Mouse (Mus musculus): ENCODE data around the gene Tnrc18. TPM values are rescaled to one million over a fixed set of nuclear protein-coding genes. Genes with fewer than 3 reads are reported as not detected.
A peak's percentile ranks its signal among the peaks of the same experiment; 100 is the strongest.

Tnrc18 gene
- polyA plus RNA-seq, 1 experiment from 2014 or later = 64.1 TPM

DNA sequence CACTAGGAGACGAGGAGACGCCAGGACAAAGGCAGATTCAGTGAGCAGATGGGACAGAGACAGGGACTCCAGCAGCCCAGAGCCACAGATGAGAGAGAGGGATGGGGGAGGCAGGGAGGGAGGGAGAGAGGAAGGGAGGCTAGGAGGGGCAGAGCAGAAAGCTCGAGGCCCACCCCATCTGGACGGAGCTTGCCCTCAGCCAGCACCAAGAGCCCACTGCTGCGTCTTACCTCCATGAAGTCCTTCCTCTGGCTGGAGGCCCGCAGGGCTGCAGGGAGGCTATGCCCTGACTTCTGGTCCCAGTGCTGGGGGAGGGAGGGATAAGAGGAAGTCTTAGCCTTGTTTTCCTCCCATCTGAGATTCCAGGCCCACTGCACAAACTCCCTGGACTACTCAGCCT is 90.7 kb downstream of the Tnrc18 start:
- no peak overlapping the region for H3K4me2 ChIP-seq (replicated peaks)
- 86% methylated on average over 6 of the region's 6 CpGs for WGBS
- no peaks in the 10 kb centered on the region for H3K9me3 ChIP-seq
- H3K4me1 ChIP-seq = no peaks in the 10 kb centered on the region
- no peak for ATAC-seq (ENCODE audit: low FRiP score, low read depth)
- no peaks in the 10 kb centered on the region for H3K27me3 ChIP-seq
- H3K27ac ChIP-seq (replicated peaks) = no peak overlapping the region; the same call in 1 of the 2 replicates
- no peak overlapping the region for H3K9ac ChIP-seq (replicated peaks)
- peaks cover 70% of the 10 kb centered on the region for H3K36me3 ChIP-seq
- no peak overlapping the region for H3K4me3 ChIP-seq

DNA sequence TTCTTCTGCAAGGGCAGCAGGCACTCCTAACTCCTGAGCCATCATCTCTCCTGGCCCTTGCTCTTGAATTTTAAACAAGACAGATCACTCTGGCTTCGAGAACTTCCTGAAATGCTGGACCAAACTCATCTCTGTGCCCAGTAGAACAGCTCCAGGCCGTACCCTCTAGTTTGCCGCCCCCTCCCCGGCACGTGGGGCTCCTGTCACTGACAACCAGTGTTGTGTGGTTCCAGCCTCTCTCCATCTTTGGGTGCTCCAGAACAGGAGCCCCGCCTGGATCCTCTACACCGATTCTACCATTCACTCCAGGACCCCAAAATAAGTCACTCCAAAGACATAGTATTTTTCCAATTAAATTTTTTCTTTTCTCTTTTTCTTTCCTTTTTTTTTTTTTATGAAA is 93.2 kb downstream of the Tnrc18 start:
- Histone ChIP-seq H3K4me1 (no peaks in the 10 kb centered on the region), H3K4me2 (replicated peaks) (no peak overlapping the region), H3K4me3 (no peak overlapping the region), H3K27me3 (no peaks in the 10 kb centered on the region), H3K9me3 (no peaks in the 10 kb centered on the region), H3K9ac (replicated peaks) (no peak overlapping the region), H3K27ac (replicated peaks) (no peak overlapping the region), H3K36me3 (peaks cover 64% of the 10 kb centered on the region)
- no peak for ATAC-seq (ENCODE audit: low FRiP score, low read depth)
- WGBS = 88% methylated on average over 7 of the region's 7 CpGs

DNA sequence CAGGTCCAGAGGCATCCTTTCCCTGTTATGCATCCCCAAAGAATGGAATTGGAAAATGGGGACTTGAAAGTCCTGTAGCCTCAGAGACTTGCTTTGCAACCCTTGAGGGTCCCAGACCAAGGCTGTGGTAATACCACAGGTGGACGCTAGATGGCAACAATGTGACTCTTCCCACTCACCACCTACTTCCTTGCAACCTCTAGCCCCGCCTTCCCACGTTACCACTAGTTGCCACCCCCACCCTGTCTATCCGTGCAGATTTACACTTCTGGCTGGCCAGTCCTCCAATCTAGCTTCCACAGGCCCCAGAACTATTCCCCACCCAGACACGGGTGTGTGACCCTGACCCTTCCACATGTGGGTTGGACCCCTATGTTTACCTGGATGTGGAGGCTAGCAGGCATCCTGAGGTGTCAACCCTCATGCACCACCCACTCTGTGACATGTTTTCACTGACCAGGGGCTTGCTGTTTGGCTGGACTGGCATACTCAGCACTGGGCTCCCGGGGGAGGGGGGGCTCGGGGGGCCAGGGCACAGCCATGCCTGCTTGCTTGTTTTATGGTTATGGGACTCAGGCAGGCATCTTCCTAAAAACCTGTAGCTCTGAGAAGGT is 93.8 kb downstream of the Tnrc18 start:
- H3K27ac ChIP-seq (replicated peaks) = no peak overlapping the region
- H3K27me3 ChIP-seq = no peaks in the 10 kb centered on the region
- H3K9ac ChIP-seq (replicated peaks) = no peak overlapping the region
- WGBS = 18% methylated on average over 7 of the region's 7 CpGs
- no peaks in the 10 kb centered on the region for H3K9me3 ChIP-seq
- peak; percentile 62 for ATAC-seq (ENCODE audit: low FRiP score, low read depth)
- peaks cover 64% of the 10 kb centered on the region for H3K36me3 ChIP-seq
- H3K4me1 ChIP-seq = no peaks in the 10 kb centered on the region
- H3K4me2 ChIP-seq (replicated peaks) = no peak overlapping the region
- H3K4me3 ChIP-seq = no peak overlapping the region

DNA sequence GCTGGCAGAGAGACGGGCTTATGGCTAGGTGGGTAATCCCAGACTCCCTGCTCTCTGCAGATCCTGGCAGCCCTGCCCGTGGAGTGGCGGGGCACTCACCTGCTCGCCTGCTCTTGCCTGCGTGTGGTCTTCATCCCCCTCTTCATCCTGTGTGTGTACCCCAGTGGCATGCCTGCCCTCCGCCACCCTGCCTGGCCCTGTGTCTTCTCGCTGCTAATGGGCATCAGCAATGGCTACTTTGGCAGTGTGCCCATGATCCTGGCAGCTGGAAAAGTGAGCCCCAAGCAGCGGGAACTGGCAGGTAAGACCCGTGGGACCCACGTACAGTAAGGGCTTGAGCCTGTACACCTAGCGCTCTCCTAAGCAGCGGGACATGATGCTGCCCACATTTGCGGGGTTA is 97.6 kb downstream of the Tnrc18 start:
- H3K27me3 ChIP-seq = no peaks in the 10 kb centered on the region
- H3K27ac ChIP-seq (replicated peaks) = no peak overlapping the region
- H3K9ac ChIP-seq (replicated peaks) = no peak overlapping the region
- H3K9me3 ChIP-seq = no peaks in the 10 kb centered on the region
- no peak for ATAC-seq (ENCODE audit: low FRiP score, low read depth)
- H3K4me3 ChIP-seq = no peak overlapping the region
- WGBS = 87% methylated on average over 13 of the region's 13 CpGs
- H3K4me1 ChIP-seq = no peaks in the 10 kb centered on the region
- peaks cover 35% of the 10 kb centered on the region for H3K36me3 ChIP-seq
- H3K4me2 ChIP-seq (replicated peaks) = no peak overlapping the region

DNA sequence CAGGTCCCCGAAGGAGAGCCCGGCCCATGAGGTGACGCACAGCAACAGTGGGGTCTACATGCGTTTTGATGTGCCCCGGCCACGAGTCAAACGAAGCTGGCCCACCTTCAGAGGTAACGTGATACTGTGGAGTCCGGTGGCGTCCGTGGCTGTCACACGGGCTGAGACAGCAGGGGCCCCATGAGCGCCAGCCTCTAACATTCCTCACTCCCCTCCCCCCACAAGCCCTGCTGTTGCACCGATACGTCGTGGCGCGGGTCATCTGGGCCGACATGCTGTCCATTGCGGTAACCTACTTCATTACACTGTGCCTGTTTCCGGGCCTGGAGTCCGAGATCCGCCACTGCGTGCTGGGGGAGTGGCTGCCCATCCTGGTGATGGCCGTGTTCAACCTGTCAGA is 99.0 kb downstream of the Tnrc18 start:
- no peaks in the 10 kb centered on the region for H3K4me1 ChIP-seq
- no peak overlapping the region for H3K27ac ChIP-seq (replicated peaks)
- no peak overlapping the region for H3K4me2 ChIP-seq (replicated peaks)
- ATAC-seq (ENCODE audit: low FRiP score, low read depth) = no peak
- H3K36me3 ChIP-seq = peaks cover 49% of the 10 kb centered on the region
- no peaks in the 10 kb centered on the region for H3K9me3 ChIP-seq
- H3K9ac ChIP-seq (replicated peaks) = no peak overlapping the region
- 72% methylated on average over 24 of the region's 25 CpGs for WGBS
- no peaks in the 10 kb centered on the region for H3K27me3 ChIP-seq
- H3K4me3 ChIP-seq = no peak overlapping the region

DNA sequence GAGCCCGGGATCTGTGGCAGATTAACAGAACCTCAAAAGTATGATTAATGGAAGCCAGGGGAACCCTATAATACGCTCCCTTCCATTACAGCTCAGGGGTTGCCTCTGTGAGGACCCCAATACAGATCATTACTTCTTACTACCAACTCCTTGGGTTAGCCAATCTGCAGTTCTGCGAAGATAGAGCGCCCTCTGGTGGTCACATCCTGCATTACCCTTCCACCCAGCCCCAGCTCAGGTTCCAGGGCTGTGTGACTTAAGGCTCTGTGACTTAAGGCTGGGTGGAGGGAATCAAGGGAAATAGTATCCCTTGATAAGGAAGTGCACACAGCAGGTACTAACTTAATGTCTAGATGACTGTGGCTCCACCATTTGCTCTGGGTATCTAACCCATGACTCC is 99.4 kb downstream of the Tnrc18 start:
- H3K4me2 ChIP-seq (replicated peaks) = no peak overlapping the region
- H3K4me3 ChIP-seq = no peak overlapping the region
- no peaks in the 10 kb centered on the region for H3K4me1 ChIP-seq
- no peaks in the 10 kb centered on the region for H3K9me3 ChIP-seq
- WGBS = 26% methylated on average over 4 of the region's 4 CpGs
- ATAC-seq (ENCODE audit: low FRiP score, low read depth) = 0 out of 2 replicates have a peak, but pooled peaks have one; percentile 27
- H3K27ac ChIP-seq (replicated peaks) = no peak overlapping the region
- H3K27me3 ChIP-seq = no peaks in the 10 kb centered on the region
- no peak overlapping the region for H3K9ac ChIP-seq (replicated peaks)
- H3K36me3 ChIP-seq = peaks cover 49% of the 10 kb centered on the region

DNA sequence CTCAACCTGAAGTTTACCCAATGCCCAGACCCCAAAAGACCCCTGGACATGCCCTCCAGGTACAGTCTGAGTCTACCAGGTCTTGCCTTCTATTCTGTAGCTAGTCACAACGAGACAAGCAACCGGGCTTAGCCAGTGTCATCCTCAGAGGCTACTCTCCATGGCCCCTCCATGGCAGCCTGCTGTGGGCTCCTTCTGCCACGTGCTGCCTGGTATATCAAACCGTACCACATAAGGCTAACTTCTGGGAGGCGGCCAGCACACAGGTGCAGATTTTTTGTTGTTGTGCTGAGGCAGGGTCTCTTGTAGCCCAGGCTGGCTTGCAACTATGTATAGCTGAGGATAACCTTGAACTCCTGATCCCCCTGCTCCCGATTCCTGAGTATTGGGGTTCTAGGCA is 101.4 kb downstream of the Tnrc18 start:
- no peak for ATAC-seq (ENCODE audit: low FRiP score, low read depth)
- 84% methylated on average over 6 of the region's 6 CpGs for WGBS
- H3K36me3 ChIP-seq = peaks cover 57% of the 10 kb centered on the region
- H3K9ac ChIP-seq (replicated peaks) = no peak overlapping the region
- peaks cover 5% of the 10 kb centered on the region; the same call in 1 of the 2 replicates for H3K9me3 ChIP-seq
- H3K4me3 ChIP-seq = no peak overlapping the region
- no peaks in the 10 kb centered on the region for H3K4me1 ChIP-seq
- H3K27ac ChIP-seq (replicated peaks) = no peak overlapping the region
- no peaks in the 10 kb centered on the region for H3K27me3 ChIP-seq
- no peak overlapping the region for H3K4me2 ChIP-seq (replicated peaks)

DNA sequence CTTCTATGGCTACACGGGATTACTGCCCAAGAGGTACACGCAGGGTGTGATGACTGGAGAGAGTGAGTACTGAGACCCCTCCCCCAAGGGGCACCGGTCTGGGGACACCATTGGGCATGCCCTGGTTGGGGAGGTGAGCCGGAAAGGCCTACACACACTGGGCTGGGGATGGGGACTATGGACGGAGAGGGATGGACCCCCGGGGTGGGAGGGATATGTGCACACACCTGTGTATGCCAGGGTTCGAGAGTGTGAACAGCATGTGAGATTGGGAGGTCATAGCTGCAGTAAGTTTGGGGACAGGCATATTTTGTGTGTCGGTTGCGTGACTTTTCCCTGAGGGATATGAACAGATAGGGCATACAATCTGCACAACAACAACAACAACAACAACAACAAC is 102.4 kb downstream of the Tnrc18 start:
- H3K36me3 ChIP-seq = peaks cover 61% of the 10 kb centered on the region
- peaks cover 5% of the 10 kb centered on the region; the same call in 1 of the 2 replicates for H3K9me3 ChIP-seq
- no peak overlapping the region for H3K9ac ChIP-seq (replicated peaks)
- H3K27me3 ChIP-seq = no peaks in the 10 kb centered on the region
- no peak overlapping the region for H3K27ac ChIP-seq (replicated peaks)
- no peak overlapping the region for H3K4me3 ChIP-seq
- WGBS = 88% methylated on average over 9 of the region's 9 CpGs
- ATAC-seq (ENCODE audit: low FRiP score, low read depth) = no peak
- no peaks in the 10 kb centered on the region for H3K4me1 ChIP-seq
- no peak overlapping the region for H3K4me2 ChIP-seq (replicated peaks)

DNA sequence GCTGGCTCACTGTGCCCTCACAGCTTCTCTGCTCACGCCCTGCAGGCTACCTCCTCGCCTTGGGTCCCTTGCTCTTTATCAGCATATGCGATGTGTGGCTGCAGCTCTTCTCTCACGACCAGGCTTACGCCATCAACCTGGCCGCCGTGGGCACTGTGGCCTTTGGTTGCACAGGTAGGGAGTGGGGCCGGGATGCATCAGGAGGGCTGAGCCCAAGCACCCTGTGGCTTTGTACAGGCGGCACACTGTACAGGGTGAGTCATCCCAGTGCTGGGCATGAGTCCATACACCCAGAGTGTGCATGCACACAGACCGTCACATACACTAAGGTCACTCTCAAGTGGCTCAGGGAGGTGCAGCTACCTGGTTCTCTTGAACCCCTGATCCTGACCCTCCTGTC is 103.5 kb downstream of the Tnrc18 start:
- no peak overlapping the region for H3K9ac ChIP-seq (replicated peaks)
- peaks cover 5% of the 10 kb centered on the region; the same call in 1 of the 2 replicates for H3K9me3 ChIP-seq
- no peak overlapping the region for H3K4me3 ChIP-seq
- WGBS = 93% methylated on average over 10 of the region's 10 CpGs
- H3K4me2 ChIP-seq (replicated peaks) = no peak overlapping the region
- H3K27me3 ChIP-seq = no peaks in the 10 kb centered on the region
- H3K27ac ChIP-seq (replicated peaks) = no peak overlapping the region
- ATAC-seq (ENCODE audit: low FRiP score, low read depth) = no peak
- H3K4me1 ChIP-seq = no peaks in the 10 kb centered on the region
- peaks cover 62% of the 10 kb centered on the region for H3K36me3 ChIP-seq

DNA sequence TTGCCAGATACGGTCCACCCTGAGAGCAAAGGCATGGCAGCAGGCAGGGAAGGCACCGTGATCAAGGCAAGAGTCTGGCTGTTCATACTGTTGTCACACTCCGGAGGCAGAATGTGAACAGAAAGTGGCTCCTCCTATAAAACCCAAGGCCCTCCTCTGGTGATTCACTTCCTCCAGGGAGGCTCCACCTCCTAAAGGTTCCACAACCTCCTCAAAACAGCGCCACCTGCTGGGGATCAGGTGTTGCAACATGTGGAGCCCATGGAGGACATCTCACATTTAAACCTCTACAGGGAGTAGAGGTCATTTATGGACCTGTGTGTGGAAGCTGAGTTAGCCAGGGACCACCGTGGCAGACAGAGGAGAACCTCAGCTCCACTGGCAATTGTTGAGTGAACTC is 105.1 kb downstream of the Tnrc18 start:
- Histone ChIP-seq H3K9me3 (peaks cover 5% of the 10 kb centered on the region; the same call in 1 of the 2 replicates), H3K9ac (replicated peaks) (no peak overlapping the region), H3K27me3 (no peaks in the 10 kb centered on the region), H3K36me3 (peaks cover 68% of the 10 kb centered on the region), H3K4me2 (replicated peaks) (no peak overlapping the region), H3K4me1 (no peaks in the 10 kb centered on the region), H3K27ac (replicated peaks) (no peak overlapping the region), H3K4me3 (no peak overlapping the region)
- 88% methylated on average over 5 of the region's 5 CpGs for WGBS
- ATAC-seq (ENCODE audit: low FRiP score, low read depth) = no peak

DNA sequence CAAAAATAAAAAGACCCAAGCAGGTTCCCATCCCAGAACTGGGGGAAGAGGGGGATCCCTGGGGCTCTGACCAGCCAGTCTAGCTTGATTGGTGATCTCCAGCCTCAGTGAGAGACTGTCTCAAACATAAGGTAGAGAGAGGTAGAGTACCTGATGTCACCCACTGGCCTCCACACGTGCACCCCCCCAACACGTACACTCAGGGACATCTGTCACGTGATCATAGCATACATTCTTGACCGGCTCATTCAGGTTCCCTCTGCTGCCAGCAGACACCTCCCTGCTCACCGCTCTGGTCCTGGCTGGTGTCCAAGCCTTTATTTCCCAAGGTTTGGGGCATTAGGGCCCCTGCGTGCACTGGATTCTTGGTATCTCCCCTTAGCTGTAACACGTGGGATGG is 108.0 kb downstream of the Tnrc18 start:
- Histone ChIP-seq H3K36me3 (peaks cover 74% of the 10 kb centered on the region), H3K4me3 (no peak overlapping the region), H3K9ac (replicated peaks) (no peak overlapping the region), H3K27me3 (no peaks in the 10 kb centered on the region), H3K4me1 (no peaks in the 10 kb centered on the region), H3K9me3 (peaks cover 5% of the 10 kb centered on the region; the same call in 1 of the 2 replicates), H3K27ac (replicated peaks) (no peak overlapping the region), H3K4me2 (replicated peaks) (no peak overlapping the region)
- no peak for ATAC-seq (ENCODE audit: low FRiP score, low read depth)
- 91% methylated on average over 7 of the region's 7 CpGs for WGBS

DNA sequence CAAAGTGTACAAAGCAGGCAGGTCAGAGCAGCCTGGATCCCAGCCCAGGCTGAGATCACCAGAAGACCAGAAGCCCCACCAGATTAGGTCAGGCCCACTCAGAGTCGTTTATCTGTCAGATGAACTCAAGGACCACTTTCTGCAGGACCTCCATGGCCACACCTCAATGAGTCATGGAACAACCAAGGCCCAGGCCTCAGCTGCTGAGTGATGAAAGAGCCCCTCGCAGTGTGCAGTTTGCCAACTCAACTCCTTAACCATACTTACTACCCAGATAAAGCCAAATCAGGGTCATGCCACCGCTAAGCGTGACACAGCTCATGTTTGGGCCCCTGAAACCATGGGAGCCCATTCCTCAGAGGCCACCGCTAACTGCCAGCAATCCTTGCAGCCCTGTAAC is 109.8 kb downstream of the Tnrc18 start:
- Histone ChIP-seq H3K36me3 (peaks cover 62% of the 10 kb centered on the region), H3K27me3 (0 out of 2 replicates have a peak, but pooled peaks cover 5% of the 10 kb centered on the region), H3K27ac (replicated peaks) (no peak overlapping the region), H3K9me3 (peaks cover 5% of the 10 kb centered on the region; the same call in 1 of the 2 replicates), H3K4me1 (peaks cover 11% of the 10 kb centered on the region), H3K4me2 (replicated peaks) (no peak overlapping the region), H3K4me3 (no peak overlapping the region), H3K9ac (replicated peaks) (no peak overlapping the region)
- no peak for ATAC-seq (ENCODE audit: low FRiP score, low read depth)
- WGBS = 83% methylated on average over 5 of the region's 5 CpGs

DNA sequence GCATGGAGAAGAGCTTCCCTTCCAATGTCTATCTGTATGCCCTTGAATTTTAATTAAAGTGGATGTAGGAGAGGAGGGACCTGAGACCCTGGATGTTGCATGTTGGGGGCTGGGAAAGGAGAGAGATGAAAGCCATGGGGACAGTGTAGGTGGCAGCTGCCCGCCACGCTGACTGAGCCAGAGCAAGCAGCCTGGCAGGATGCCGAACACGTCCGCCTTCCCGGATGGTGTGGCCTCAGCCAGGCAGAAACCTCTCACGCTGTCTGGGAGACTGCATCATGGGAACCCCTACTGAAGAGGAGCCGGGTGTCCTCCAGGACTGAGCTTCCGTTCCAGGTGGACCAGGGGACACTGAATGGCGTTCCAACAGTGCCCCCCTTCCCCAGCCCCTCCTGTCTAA is 113.9 kb downstream of the Tnrc18 start:
- ATAC-seq (ENCODE audit: low FRiP score, low read depth) = no peak
- Histone ChIP-seq H3K9me3 (no peaks in the 10 kb centered on the region), H3K27me3 (peaks cover 30% of the 10 kb centered on the region), H3K4me3 (no peak overlapping the region), H3K36me3 (peaks cover 24% of the 10 kb centered on the region), H3K4me1 (peaks cover 14% of the 10 kb centered on the region), H3K4me2 (replicated peaks) (peak overlapping the region; percentile 70), H3K9ac (replicated peaks) (no peak overlapping the region), H3K27ac (replicated peaks) (no peak overlapping the region)
- 79% methylated on average over 10 of the region's 10 CpGs for WGBS

Measured in midbrain, embryonic 12.5 days (tissue).